In genomic region chr14:74849020-74849419, GRCm38 (mm10) we compare ENCODE assay signal across 16 mouse cellular contexts.
A peak's percentile ranks its signal among the peaks of the same experiment; 100 is the strongest.
DNase-seq lines count a peak whose midpoint lies in the region; ATAC-seq and TF ChIP-seq lines count a peak whose summit lies in the region.
"Had no signal": no experiment of that assay in that cellular context is flagged by ENCODE, and none has a peak within 500 bp of the region (broad histone marks: within the 10 kb centered on the region; RNA-seq: fewer than 3 reads in every experiment).

No protein-coding gene starts in this region.

- ATAC-seq in intestine, embryonic 14.5 days (replicated peaks; ENCODE audit: low FRiP score, low TSS enrichment, low read depth), result no peak
- ATAC-seq in intestine, postnatal 0 days, result no peak
- peak; percentile 59 for ATAC-seq in lung, embryonic 16.5 days (ENCODE audit: low read depth)
- ATAC-seq: activated CD4-positive, CD25-positive, alpha-beta regulatory T cell, adult 4 months; forebrain, embryonic 14.5 days had no signal

- H3K27ac ChIP-seq in heart, embryonic 10.5 days, result peak overlapping the region; percentile 83; the same call in 1 of the 2 replicates
- H3K27ac ChIP-seq in intestine, embryonic 14.5 days (ENCODE audit: low read depth), result peak overlapping the region; percentile 20; the same call in 1 of the 2 replicates
- no peak overlapping the region for H3K27ac ChIP-seq in intestine, postnatal 0 days (ENCODE audit: low read depth, low read length)
- H3K27ac ChIP-seq in lung, embryonic 16.5 days (ENCODE audit: low read length), result peak overlapping the region; percentile 11; the same call in 1 of the 2 replicates
- H3K27ac ChIP-seq: hindbrain, embryonic 15.5 days had no signal

- 70% methylated on average over 6 of the region's 6 CpGs for WGBS in heart, embryonic 10.5 days
- 55% methylated on average over 6 of the region's 6 CpGs for WGBS in intestine, embryonic 14.5 days
- 58% methylated on average over 6 of the region's 6 CpGs for WGBS in intestine, postnatal 0 days
- WGBS in lung, embryonic 16.5 days, result 24% methylated on average over 6 of the region's 6 CpGs
- 42% methylated on average over 6 of the region's 6 CpGs for WGBS in lung, adult 2 months

- H3K4me1 ChIP-seq in heart, embryonic 10.5 days, result peaks cover 64% of the 10 kb centered on the region
- H3K4me1 ChIP-seq in intestine, embryonic 14.5 days (replicated peaks; ENCODE audit: control insufficient read depth, insufficient read depth, low read length), result peaks cover 51% of the 10 kb centered on the region
- H3K4me1 ChIP-seq in intestine, postnatal 0 days (replicated peaks; ENCODE audit: control insufficient read depth, insufficient read depth, low read length), result no peaks in the 10 kb centered on the region
- peaks cover 64% of the 10 kb centered on the region for H3K4me1 ChIP-seq in lung, embryonic 16.5 days (replicated peaks; ENCODE audit: control insufficient read depth, insufficient read depth, low read length)
- H3K4me1 ChIP-seq in lung, adult 2 months (ENCODE audit: control insufficient read depth, insufficient read depth, low read length), result peaks cover 23% of the 10 kb centered on the region

- no peaks in the 10 kb centered on the region for H3K36me3 ChIP-seq in heart, embryonic 10.5 days
- no peaks in the 10 kb centered on the region for H3K36me3 ChIP-seq in intestine, embryonic 14.5 days (ENCODE audit: control insufficient read depth, insufficient read depth, low read length)
- H3K36me3 ChIP-seq in intestine, postnatal 0 days (ENCODE audit: control insufficient read depth, insufficient read depth), result no peaks in the 10 kb centered on the region
- no peaks in the 10 kb centered on the region for H3K36me3 ChIP-seq in lung, embryonic 16.5 days (ENCODE audit: control insufficient read depth, insufficient read depth, low read length)
- H3K36me3 ChIP-seq: hindbrain, embryonic 15.5 days had no signal

- H3K27me3 ChIP-seq in heart, embryonic 10.5 days (ENCODE audit: insufficient read depth, poor library complexity, severe bottlenecking), result no peaks in the 10 kb centered on the region
- H3K27me3 ChIP-seq in intestine, embryonic 14.5 days (replicated peaks; ENCODE audit: control insufficient read depth, insufficient read depth, low read length), result no peaks in the 10 kb centered on the region
- no peaks in the 10 kb centered on the region for H3K27me3 ChIP-seq in intestine, postnatal 0 days (replicated peaks; ENCODE audit: control insufficient read depth, insufficient read depth, low read length)
- H3K27me3 ChIP-seq in lung, embryonic 16.5 days (ENCODE audit: control insufficient read depth, insufficient read depth, low read depth, low read length), result no peaks in the 10 kb centered on the region
- H3K27me3 ChIP-seq: hindbrain, embryonic 15.5 days had no signal

- no peak overlapping the region for H3K4me2 ChIP-seq in intestine, embryonic 14.5 days (ENCODE audit: low read length)
- H3K4me2 ChIP-seq in intestine, postnatal 0 days (replicated peaks; ENCODE audit: low read depth), result no peak overlapping the region
- no peak overlapping the region for H3K4me2 ChIP-seq in lung, embryonic 16.5 days (ENCODE audit: low read depth, low read length)
- H3K4me2 ChIP-seq: hindbrain, embryonic 15.5 days had no signal

- intact Hi-C loops in heart, postnatal 25 days (cut with DNase I), result no loop called here

- DNase-seq in heart, embryonic 10.5 days (ENCODE audit: low spot score), result no peak
- DNase-seq in heart, postnatal 25 days (ENCODE audit: low spot score), result no peak
- no peak for DNase-seq in intestine, embryonic 14.5 days (ENCODE audit: low spot score)
- no peak for DNase-seq in lung, adult 2 months
- no peak for DNase-seq in urinary bladder, postnatal 36 days (ENCODE audit: low spot score in 2 of 2)
- DNase-seq in layer of hippocampus, postnatal 25 days (ENCODE audit: extremely low spot score in 1 of 2, low spot score in 1 of 2), result no peak
- DNase-seq: adrenal gland, postnatal 36 days; cerebellum, adult 9-10 months; liver; lung, adult 18-20 months; right cerebral cortex, postnatal 4 days had no signal

- TF ChIP-seq POLR2A in lung, adult 2 months (IDR thresholded peaks at IDR 0.05; ENCODE audit: borderline replicate concordance, extremely low read depth, low read depth, low read length), result no peak

- H3K9ac ChIP-seq in intestine, embryonic 14.5 days (ENCODE audit: low read length), result no peak overlapping the region
- no peak overlapping the region for H3K9ac ChIP-seq in intestine, postnatal 0 days (ENCODE audit: low read depth, low read length)
- H3K9ac ChIP-seq in lung, embryonic 16.5 days (ENCODE audit: low read length), result no peak overlapping the region
- H3K9ac ChIP-seq: hindbrain, embryonic 15.5 days had no signal

- H3K4me3 ChIP-seq in heart, embryonic 10.5 days, result no peak overlapping the region
- no peak overlapping the region for H3K4me3 ChIP-seq in intestine, embryonic 14.5 days (ENCODE audit: low read depth, low read length)
- H3K4me3 ChIP-seq in intestine, postnatal 0 days (ENCODE audit: low read depth, low read length), result no peak overlapping the region
- no peak overlapping the region for H3K4me3 ChIP-seq in lung, embryonic 16.5 days (ENCODE audit: low read length)
- H3K4me3 ChIP-seq in lung, adult 2 months (replicated peaks; ENCODE audit: extremely low read depth, low read depth, low read length), result no peak overlapping the region
- H3K4me3 ChIP-seq: hindbrain, embryonic 15.5 days had no signal

- H3K9me3 ChIP-seq in heart, embryonic 10.5 days, result no peaks in the 10 kb centered on the region
- no peaks in the 10 kb centered on the region for H3K9me3 ChIP-seq in intestine, embryonic 14.5 days (ENCODE audit: control insufficient read depth, low read length)
- H3K9me3 ChIP-seq in intestine, postnatal 0 days (ENCODE audit: control insufficient read depth), result no peaks in the 10 kb centered on the region
- H3K9me3 ChIP-seq in lung, embryonic 16.5 days (ENCODE audit: control insufficient read depth, low read length), result no peaks in the 10 kb centered on the region
- H3K9me3 ChIP-seq: hindbrain, embryonic 15.5 days had no signal

- TF ChIP-seq CTCF in intestine, postnatal 0 days (IDR thresholded peaks at IDR 0.05; ENCODE audit: low read depth), result no peak
- TF ChIP-seq CTCF in lung, adult 2 months (IDR thresholded peaks at IDR 0.05; ENCODE audit: insufficient read depth, low read length), result no peak
